Mouse (Mus musculus): ENCODE measurements around the gene Ackr2. TPM values are rescaled to one million over a fixed set of nuclear protein-coding genes. Genes with fewer than 3 reads are reported as not detected.

Ackr2 gene
- 3.0 and 3.3 TPM in 2 replicates for polyA plus RNA-seq (2012; rRNA removed)

- DNase-seq (ENCODE audit: low read depth) = no peak
Measured at GRCm38 (mm10) chr9:121898245-121898644, at the start of gene Ackr2. Gene Ackr2 (plus strand): TSS chr9:121898355.

DNA sequence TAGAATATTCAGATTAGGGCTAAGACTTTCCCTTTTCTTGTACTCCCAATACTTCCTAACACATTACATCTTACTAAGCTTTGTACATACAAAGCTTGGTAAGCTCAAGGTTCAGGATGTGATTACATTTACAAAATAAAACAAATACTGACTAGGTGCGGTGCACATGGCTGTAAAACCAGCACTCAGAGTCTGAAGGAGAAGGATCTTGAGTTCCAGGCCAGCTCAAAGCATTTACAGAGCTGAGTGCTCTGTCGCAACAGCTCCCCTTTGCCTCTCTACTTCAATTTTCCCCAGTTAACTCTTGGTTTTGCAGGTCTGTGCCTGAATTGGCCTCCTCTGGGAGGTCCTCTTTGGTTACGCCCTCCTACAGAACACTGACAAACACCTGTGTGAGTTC is 43.9 kb upstream of the Ackr2 start:
- DNase-seq (ENCODE audit: low read depth) = no peak

DNA sequence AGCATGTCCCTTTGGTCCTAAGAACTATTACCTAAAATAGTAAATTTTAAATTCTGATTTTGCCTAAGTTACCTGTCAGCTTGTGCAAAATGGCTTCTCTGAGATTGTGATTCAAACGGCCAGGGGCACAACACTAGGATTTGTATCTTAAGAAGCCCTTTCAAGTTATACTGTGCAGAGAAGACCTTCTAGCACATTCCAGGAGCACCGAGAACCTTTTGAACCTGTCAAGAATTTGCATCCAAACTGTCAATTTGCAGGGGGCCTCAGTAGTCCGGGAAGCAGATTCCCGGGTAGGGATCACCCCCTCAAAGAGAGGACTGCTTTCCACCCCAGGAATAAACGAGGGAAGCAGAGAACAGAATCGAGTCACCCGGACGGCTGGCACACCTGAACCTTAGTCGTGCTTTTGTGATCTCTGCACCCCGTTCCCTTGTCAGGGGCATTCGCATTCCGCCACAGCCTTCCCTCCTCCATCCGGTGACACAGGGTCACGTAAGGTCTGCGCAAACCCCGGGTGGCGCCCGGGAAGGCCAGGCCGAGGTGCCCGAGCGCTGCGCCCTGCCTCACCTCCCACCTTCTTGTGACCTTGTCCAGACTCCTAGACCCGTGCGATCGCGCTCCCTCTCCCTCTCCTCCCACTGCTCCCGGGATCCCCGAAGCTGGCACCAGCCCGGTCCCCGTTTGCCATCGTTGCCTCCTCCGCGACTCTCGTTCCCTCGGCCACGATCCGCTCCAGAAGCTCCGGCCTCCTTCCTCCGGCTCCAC is 41.3 kb upstream of the Ackr2 start:
- DNase-seq (ENCODE audit: low read depth) = no peak

DNA sequence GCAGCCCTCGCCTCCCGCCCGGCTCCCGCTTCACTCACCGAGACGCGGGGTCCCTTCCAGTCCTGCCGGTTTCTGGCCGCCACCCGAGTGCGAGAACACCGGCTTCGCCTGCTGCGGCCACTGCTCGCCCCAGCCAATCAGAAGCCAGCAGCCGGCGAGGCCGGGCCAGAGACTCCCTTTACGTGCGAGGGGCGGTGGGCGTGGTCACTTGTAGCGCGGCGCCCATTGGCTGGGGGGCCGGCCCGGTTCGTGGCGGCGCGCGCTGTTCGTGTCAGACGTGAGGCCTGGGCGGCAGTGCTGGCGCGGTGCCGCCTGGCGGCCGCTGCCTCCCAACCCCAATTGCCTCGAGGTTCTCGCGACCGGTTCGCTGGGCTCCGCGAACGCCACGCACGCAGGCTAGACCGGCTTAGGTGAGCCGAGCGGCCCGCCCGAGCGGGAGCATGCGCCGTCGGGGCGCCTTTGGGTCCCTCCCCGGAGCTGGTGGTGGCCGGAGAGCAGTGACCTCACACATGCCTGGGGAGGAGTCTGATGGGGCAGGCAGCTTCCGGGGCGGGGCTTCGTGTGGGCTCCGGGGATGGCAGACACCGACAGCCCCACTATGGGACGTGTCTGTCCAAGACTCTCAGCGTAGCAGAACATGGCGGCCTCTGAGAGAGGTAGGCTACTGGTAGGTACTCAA is 40.5 kb upstream of the Ackr2 start:
- DNase-seq (ENCODE audit: low read depth) = peak; percentile 62

GRCm38 (mm10) chr9:121858153-121858488 is 40.0 kb upstream of the Ackr2 start, which contains the start of gene Higd1a:
Gene Higd1a (minus strand): TSS chr9:121858362.
- DNase-seq (ENCODE audit: low read depth) = no peak

DNA sequence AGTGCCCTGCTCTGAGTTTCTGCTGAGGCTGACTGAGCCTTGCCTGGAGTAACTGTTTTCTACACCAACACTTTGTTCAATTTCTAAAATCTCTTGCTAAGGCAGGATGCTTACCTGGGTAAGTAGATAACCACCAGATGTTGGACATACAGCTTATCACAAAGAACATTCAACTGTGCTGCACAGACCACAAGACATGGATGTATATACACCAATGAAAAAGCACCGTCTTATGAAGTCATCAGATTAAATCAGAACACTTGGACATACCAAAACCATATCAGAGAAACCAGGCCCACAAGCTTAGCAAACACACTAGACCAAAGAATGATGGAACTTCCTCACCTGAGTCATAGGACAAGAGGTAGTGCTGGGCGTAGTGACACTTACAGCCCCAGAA is 38.8 kb upstream of the Ackr2 start:
- DNase-seq (ENCODE audit: low read depth) = no peak

DNA sequence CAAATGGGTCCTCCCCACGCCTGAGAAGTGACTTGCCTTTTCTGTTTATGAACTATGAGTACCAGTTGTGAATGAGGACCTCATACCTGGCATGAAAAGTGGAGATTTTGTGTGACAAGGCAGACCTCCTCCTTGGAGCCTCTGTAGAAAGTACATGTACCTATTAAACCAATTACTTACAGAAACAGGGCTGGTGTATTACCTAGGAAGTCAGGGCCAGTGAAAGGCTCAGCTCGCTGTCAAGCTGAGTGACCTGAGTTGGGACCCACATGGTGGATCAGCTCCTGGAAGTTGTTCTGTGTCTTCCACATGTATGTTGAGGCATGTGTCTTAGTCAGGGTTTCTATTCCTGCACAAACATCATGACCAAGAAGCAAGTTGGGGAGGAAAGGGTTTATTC is 37.2 kb upstream of the Ackr2 start:
- no peak for DNase-seq (ENCODE audit: low read depth)

GRCm38 (mm10) chr9:121864837-121865236 is 33.3 kb upstream of the Ackr2 start:
- no peak for DNase-seq (ENCODE audit: low read depth)

GRCm38 (mm10) chr9:121865425-121866008 is 32.6 kb upstream of the Ackr2 start:
- DNase-seq (ENCODE audit: low read depth) = no peak

- DNase-seq (ENCODE audit: low read depth) = no peak
Measured at GRCm38 (mm10) chr9:121867632-121868031, 30.5 kb upstream of the Ackr2 start.

- no peak for DNase-seq (ENCODE audit: low read depth)
Measured at GRCm38 (mm10) chr9:121868236-121868635, 29.9 kb upstream of the Ackr2 start.

DNA sequence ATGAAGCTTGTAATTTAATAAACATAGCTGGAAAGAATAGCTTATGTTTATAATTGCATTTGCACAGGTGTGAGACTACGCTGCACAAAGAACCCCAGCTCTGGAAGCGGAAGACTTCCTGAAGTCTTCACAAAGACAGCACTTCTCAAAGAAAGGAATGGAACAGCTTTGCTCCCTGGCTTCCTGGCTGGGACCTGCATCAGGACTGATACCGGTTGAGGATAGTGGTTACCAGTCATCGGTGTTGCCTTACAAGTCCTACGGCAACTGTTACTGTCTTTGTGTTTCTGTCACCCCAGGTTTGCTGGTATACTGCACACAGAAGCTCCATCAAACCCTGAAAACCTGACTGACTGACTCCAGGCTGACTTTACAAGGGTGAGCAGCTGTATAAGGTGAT is 28.7 kb upstream of the Ackr2 start:
- DNase-seq (ENCODE audit: low read depth) = no peak

GRCm38 (mm10) chr9:121869973-121870515 is 28.1 kb upstream of the Ackr2 start:
- DNase-seq (ENCODE audit: low read depth) = no peak

- DNase-seq (ENCODE audit: low read depth) = no peak
Measured at GRCm38 (mm10) chr9:121872062-121872683, 26.0 kb upstream of the Ackr2 start.

DNA sequence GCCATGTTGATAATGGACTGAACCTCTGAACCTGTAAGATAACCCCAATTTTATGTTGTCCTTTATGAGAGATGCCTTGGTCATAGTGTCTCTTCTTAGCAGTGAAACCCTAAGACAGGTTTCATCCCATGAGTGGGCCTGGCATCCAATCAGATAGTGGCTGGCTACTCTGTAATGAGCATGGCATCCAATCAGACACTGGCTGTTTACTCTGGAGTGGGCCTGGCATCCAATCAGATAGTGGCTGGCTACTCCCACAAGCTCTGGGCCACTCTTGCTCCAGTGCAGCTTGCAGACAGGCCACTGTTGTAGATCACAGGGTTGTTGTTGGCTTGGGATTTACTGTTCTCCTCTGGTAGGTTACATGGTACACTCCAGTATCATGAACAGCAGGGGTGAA is 24.6 kb upstream of the Ackr2 start:
- DNase-seq (ENCODE audit: low read depth) = no peak

DNA sequence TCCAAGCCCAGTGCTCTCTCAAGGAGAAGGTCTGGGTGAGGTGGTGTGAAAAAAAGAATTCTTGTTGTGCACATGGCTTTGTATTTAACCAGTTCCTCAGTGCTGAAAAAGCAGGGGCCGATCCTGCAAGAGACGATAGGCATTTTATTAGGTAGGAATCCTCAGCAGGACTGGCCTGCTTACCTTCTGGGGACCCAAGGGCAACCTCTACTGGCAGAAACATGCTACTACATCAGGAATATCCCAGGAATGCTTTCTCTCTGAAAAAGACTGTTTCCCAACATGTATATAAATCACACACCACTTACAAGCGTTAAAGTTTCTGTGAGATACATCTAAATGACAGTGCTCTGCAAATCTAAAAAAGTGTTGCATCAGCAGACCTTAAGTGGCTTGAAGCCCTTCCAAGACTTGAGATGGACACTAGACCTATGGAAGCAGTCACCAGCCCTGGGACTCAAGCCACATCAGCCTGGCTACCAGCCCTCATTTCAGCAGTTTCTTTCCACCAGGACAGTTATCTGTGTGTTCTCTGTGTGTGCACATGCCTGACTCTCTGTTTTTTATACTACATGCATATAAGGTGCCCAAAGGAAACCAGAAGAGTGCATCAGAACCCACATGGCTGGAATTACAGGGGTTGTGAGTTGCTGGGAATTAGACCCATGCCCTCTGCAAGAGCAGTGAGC is 21.0 kb upstream of the Ackr2 start:
- no peak for DNase-seq (ENCODE audit: low read depth)

GRCm38 (mm10) chr9:121880840-121881239 is 17.3 kb upstream of the Ackr2 start:
- DNase-seq (ENCODE audit: low read depth) = no peak

GRCm38 (mm10) chr9:121881301-121881700 is 16.9 kb upstream of the Ackr2 start:
- no peak for DNase-seq (ENCODE audit: low read depth)

DNA sequence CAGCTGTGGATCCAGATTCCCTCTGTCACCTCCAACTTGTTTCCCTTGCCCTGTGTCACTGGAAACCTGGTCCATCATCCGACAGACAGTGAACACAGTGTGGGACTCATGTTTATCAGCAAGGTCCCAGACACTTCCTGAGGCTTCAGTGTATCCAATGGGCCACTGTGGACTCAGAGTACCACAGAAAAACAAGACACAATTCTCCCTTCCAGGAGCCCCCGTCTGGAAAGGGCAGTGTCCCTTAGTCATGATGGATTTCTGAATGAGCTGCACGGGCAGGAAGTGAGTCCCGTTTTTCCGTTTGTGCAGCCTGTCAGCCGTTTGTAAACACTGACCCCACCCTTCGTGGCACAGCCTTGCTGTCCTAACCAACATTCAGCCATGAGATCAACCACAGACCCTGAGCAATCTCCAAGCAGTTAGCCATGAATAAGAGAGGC is 16.1 kb upstream of the Ackr2 start:
- no peak for DNase-seq (ENCODE audit: low read depth)

GRCm38 (mm10) chr9:121889927-121890440 is 8.2 kb upstream of the Ackr2 start:
- no peak for DNase-seq (ENCODE audit: low read depth)

DNA sequence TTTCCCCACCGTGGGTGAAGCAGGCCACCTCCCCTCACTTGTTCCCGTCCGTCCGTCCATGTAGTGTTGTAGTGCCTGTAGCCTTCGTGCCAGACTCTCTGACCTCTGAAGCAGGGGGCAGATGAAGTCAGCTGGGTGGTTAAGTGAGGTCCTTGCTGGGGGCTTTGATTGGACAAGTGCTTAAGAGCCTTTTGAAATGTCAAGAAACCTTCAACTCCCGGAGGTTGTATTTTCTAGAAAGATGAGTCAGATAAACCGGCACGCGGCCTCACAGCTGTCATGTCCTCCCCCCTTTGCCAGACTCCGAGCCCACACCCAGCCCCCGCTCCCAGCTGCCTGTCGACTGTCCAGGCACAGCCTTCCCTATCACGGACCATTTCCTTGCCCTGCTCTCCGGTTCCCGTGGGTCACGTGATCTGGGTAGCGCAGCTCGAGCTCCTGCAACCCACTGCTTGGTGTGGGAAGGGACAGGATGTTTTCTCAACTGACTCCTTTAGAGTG is 7.7 kb upstream of the Ackr2 start:
- no peak for DNase-seq (ENCODE audit: low read depth)
